Mouse (Mus musculus) adrenal gland, postnatal 36 days (tissue): ENCODE measurements around the gene Olfr791. TPM values are rescaled to one million over a fixed set of nuclear protein-coding genes. Genes with fewer than 3 reads are reported as not detected.

Experiments used
- DNase-seq, 2 experiments: peaks; one replicate each; pipeline ENCODE4 v3.0.0; 2021; ENCODE audit warnings: mixed read lengths in 1 of 2
- long read RNA-seq, 2 experiments: library from polyadenylated mRNA; stranded (forward); transcript quantifications; one replicate each; pipeline ENCODE4 v2.0.0; 2021; ENCODE audit warnings: borderline sequencing depth in 2 of 2
- total RNA-seq, 2 experiments: library from RNA; stranded (reverse); gene quantifications; 2 replicates each; pipeline ENCODE4 v1.2.3; 2021

Olfr791 gene
- not detected for total RNA-seq
- long read RNA-seq, experiment 1: 0 reads
- long read RNA-seq, experiment 2: 0 reads

DNA sequence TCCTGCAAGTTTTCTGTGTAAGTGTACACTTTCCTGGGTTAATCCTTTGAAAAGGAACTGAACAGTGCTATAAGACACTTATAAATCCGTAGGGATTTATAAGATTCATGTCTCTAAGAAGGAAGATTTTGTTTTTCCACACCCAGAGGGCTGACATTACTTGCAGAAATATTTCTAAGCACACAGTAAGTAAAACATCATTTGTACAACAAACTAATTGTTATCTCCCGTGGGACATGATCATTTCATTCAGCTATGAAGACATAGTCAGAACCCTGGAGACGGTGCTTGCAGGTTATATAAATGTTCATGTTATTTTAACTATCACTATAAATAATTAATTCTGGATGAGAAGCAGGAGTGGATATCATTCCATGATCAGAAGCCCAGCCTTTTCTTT is at the start of gene Olfr791:
Gene Olfr791, plus strand, starts transcription at position 301 of the 400 bp plus-strand sequence.
- DNase-seq: no peak

DNA sequence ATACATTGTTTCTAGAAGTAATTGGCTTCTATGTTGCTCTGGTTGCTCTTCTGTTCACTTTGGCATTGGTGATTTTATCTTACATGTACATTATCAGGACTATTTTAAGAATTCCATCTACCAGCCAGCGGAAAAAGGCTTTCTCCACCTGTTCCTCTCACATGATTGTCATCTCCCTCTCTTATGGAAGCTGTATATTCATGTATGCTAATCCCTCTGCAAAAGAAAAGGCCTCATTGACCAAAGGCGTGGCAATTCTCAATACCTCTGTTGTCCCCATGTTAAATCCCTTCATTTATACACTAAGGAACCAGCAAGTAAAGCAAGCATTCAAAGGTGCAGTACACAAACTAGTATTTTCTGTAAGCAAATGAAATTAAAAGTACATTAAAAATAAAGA is 48.3 kb upstream of the Olfr791 start:
- no peak for DNase-seq

DNA sequence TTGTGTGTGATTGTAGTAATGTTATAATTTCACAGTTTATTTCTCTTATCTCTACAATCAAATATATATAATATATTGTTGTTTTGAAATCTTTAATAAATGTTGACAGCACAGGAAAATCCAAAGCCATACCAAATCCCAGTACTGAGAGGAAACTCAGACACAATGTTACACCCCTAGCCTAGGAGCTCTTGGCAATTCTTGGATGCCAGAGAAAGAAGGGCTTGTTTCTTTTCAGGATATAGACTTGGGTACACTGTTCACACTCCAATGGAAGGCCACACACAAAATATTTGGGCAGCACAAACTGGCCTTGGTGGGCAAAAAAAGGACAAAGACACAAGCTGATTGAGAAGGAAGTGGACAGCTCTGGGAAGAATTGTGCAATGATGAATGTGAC is 47.9 kb upstream of the Olfr791 start:
- no peak for DNase-seq

DNA sequence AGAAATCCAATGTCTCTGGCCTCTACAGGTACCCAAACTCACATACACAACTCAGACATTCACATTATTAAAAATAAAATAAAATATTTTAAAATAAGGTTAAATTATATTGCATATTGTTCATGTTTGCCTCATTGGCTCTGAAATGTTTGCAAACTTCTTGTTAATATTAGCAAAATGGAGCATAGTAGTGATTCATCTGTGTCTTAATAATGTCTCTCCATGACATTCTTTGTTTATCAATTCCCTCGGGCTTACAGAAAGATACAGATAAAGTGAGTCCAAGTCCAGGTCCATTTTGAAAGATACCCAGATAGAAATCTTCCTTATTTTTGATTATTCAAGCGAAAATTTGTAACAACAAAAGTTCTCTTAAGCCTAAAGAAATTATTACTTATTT is 37.1 kb upstream of the Olfr791 start, which contains the start of gene Olfr789:
Gene Olfr789, plus strand, starts transcription at position 301 of the 400 bp plus-strand sequence.
- DNase-seq: no peak

DNA sequence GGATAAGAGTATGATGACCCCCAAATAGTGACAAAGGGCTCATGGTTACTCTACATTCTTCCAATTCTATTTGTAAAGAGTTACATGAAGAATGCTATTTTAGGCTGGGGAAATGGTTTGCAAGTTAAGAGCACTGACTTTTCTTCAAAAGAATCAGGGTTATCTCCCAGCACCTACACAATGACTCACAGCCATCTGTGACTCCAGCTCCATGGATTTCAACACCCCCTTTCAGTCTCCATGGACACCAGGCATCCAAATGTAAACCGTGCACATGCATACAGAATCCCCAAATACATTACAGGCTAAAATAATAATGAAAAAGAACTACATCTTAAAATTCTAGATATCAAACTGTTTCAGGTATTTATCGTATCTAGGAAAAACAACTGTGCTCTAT is 31.5 kb upstream of the Olfr791 start:
- no peak for DNase-seq

DNA sequence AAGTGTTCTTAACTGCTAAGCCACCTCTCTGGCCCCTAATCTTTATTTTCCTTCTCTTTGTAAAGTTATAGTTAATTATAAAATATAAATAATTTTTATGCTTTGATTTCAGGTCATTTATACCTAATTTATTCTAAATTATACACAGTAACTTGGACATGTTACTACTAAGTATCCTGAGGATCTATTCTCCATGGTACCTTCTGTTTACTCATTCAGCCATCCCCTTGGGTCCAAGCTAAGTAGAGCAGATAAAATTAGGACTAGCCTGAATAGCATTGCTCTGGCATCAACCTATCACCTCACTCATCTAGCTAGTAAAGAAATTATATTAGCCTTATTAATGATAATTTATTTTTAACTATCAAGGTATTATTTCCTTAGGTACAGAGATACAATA is 23.4 kb upstream of the Olfr791 start, which contains the start of gene Olfr790:
Gene Olfr790, plus strand, starts transcription at position 301 of the 400 bp plus-strand sequence.
- DNase-seq: no peak

DNA sequence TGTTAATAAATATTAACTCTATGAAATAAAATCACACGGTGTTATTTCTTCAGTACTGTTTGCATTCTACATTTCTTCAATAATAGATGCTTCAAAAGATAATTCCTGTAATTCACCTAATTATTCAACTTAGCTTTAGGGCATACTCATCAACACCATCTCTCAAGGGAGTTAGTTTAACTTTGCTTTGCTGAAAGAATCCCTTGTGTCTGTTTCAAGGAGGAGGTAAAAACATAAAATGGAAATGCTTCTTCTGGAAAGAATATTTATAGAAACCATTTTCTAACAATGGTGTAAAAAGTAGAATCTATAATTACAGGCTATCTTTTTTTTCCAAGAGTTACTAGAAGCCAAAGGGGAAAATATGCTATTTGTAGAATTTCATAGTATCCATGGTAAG is 17.3 kb downstream of the Olfr791 start, which contains the start of gene Olfr792:
Gene Olfr792, plus strand, starts transcription at position 301 of the 400 bp plus-strand sequence.
- DNase-seq: no peak

DNA sequence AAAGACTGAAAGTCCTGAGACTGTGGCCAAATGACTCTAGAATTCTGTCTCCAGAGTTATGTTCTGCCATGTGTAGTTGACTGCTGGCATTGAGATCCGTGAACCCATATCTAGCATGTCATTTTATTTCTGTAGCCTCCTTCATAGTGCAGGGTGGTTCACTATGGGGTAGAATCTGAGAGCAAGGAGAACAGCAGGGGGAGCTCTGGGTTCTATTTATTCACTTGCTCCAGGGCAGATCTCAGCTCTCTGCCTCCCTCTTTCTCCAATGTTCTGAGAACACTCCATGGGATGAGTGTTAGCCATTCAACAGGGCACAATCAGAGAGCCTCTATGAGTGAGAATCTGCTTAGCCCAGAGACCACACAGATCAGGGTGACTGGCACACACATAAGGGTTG is 27.8 kb downstream of the Olfr791 start:
- DNase-seq: peak in 1 of 2 experiments; percentile 2

DNA sequence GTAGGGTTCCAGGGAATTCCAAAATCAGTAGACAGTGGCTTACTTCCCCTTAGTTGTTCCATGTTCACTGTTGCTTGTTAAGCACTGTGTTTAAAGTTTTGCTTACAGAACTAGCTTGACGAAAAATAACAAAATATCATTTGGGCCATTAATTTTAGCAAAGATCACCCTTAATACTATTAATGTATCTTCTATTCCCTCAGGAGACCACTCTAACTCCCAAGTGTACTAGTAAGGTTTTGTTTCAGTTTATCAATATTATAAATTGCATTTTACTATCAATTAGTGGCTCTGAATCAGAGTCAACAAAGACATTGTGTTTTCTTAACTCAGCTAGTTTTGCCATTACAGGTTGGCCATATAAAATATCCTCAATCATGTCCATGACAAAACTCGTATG is 45.8 kb downstream of the Olfr791 start, which contains the start of gene Olfr794:
Gene Olfr794, plus strand, starts transcription at position 301 of the 400 bp plus-strand sequence.
- DNase-seq: no peak

DNA sequence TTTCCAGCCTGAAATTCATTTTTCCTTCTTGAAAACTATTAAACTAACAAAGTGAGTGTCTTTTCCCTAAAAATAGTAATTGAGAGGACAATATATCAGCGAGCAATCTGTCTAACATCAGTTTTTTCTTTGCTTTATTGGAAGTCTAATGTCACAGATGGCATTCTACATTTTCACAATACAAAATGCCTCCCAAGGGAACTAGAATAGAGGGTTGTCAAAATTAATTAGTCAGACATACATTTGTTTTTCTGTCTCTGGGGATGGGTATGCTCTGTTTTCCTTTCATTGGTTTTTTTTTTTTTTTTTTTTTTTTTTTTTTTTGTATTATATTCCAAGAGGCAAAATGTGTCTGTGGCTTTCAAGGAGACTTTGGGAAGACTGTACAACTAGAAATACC is 55.5 kb downstream of the Olfr791 start:
- DNase-seq: no peak

Other genes starting within 250 kb of the Olfr791 start
- gene Olfr780, start 203.7 kb upstream of the Olfr791 start, total RNA-seq: not detected
- gene Olfr781, start 192.9 kb upstream of the Olfr791 start, total RNA-seq: not detected
- not detected for gene Olfr782, start 172.9 kb upstream of the Olfr791 start, total RNA-seq
- not detected for gene Olfr784, start 137.7 kb upstream of the Olfr791 start, total RNA-seq
- not detected for gene Olfr785, start 116.4 kb upstream of the Olfr791 start, total RNA-seq
- not detected for gene Olfr786, start 94.5 kb upstream of the Olfr791 start, total RNA-seq
- not detected for gene Olfr787, start 59.9 kb upstream of the Olfr791 start, total RNA-seq
- not detected for gene Olfr788, start 50.8 kb upstream of the Olfr791 start, total RNA-seq
- gene Olfr789, start 37.0 kb upstream of the Olfr791 start, total RNA-seq: not detected
- gene Olfr790, start 23.3 kb upstream of the Olfr791 start, total RNA-seq: not detected
- gene Olfr792, start 17.4 kb downstream of the Olfr791 start, total RNA-seq: not detected
- not detected for gene Olfr794, start 45.9 kb downstream of the Olfr791 start, total RNA-seq
- gene Olfr796, start 90.8 kb downstream of the Olfr791 start, total RNA-seq: not detected
- gene Olfr798, start 106.1 kb downstream of the Olfr791 start, total RNA-seq: not detected
- gene Olfr799, start 115.7 kb downstream of the Olfr791 start, total RNA-seq: not detected
- not detected for gene Olfr800, start 135.9 kb downstream of the Olfr791 start, total RNA-seq
- gene Olfr801, start 152.1 kb downstream of the Olfr791 start, total RNA-seq: not detected
- not detected for gene Olfr802, start 166.4 kb downstream of the Olfr791 start, total RNA-seq
- not detected for gene Olfr803, start 172.5 kb downstream of the Olfr791 start, total RNA-seq
- not detected for gene Olfr804, start 181.4 kb downstream of the Olfr791 start, total RNA-seq
- gene Olfr805, start 207.6 kb downstream of the Olfr791 start, total RNA-seq: not detected
- not detected for gene Olfr806, start 220.1 kb downstream of the Olfr791 start, total RNA-seq
- gene Olfr807, start 236.0 kb downstream of the Olfr791 start, total RNA-seq: not detected
- gene Olfr808, start 243.7 kb downstream of the Olfr791 start, total RNA-seq: not detected